Mouse (Mus musculus): ENCODE measurements around the gene Tnk1.

GRCm38 (mm10) chr11:69834001-69834549 is 24.5 kb downstream of the Tnk1 start:
- TF ChIP-seq CTCF (conservative IDR thresholded peaks at IDR 0.05; ENCODE audit: low read length) = no peak
- TF ChIP-seq NANOG (IDR thresholded peaks at IDR 0.05; ENCODE audit: borderline replicate concordance, low read length) = no peak
